Comparison of ENCODE assay signal across 14 mouse cellular contexts in genomic region chr16:85977102-85977501, GRCm38 (mm10).
DNase-seq lines count a peak whose midpoint lies in the region; ATAC-seq and TF ChIP-seq lines count a peak whose summit lies in the region.
"Had no signal": no experiment of that assay in that cellular context is flagged by ENCODE, and none has a peak within 500 bp of the region (broad histone marks: within the 10 kb centered on the region; RNA-seq: fewer than 3 reads in every experiment).

No protein-coding gene starts in this region.

- no peak overlapping the region for H3K4me2 ChIP-seq in forebrain, embryonic 13.5 days
- no peak overlapping the region for H3K4me2 ChIP-seq in forebrain, embryonic 11.5 days (ENCODE audit: low read depth, low read length, severe bottlenecking)
- no peak overlapping the region for H3K4me2 ChIP-seq in hindbrain, postnatal 0 days (ENCODE audit: low read depth, low read length)
- no peak overlapping the region for H3K4me2 ChIP-seq in hindbrain, embryonic 12.5 days (replicated peaks)
- H3K4me2 ChIP-seq in forebrain, embryonic 15.5 days (replicated peaks) = no peak overlapping the region

- WGBS in forebrain, embryonic 13.5 days = 41% methylated on average over 2 of the region's 2 CpGs
- 77% methylated on average over 2 of the region's 2 CpGs for WGBS in forebrain, embryonic 11.5 days
- 41% methylated on average over 2 of the region's 2 CpGs for WGBS in hindbrain, postnatal 0 days
- WGBS in hindbrain, embryonic 12.5 days = 78% methylated on average over 2 of the region's 2 CpGs
- WGBS in forebrain, embryonic 15.5 days = 23% methylated on average over 2 of the region's 2 CpGs

- H3K27ac ChIP-seq in forebrain, embryonic 13.5 days = no peak overlapping the region
- no peak overlapping the region for H3K27ac ChIP-seq in forebrain, embryonic 11.5 days (ENCODE audit: low read depth, low read length)
- no peak overlapping the region for H3K27ac ChIP-seq in hindbrain, postnatal 0 days
- no peak overlapping the region for H3K27ac ChIP-seq in hindbrain, embryonic 12.5 days
- H3K27ac ChIP-seq in forebrain, embryonic 15.5 days (replicated peaks) = no peak overlapping the region
- H3K27ac ChIP-seq: embryonic facial prominence, embryonic 10.5 days; liver, embryonic 14.5 days had no signal

- H3K4me3 ChIP-seq in forebrain, embryonic 13.5 days = no peak overlapping the region
- no peak overlapping the region for H3K4me3 ChIP-seq in forebrain, embryonic 11.5 days (ENCODE audit: low read depth, low read length)
- H3K4me3 ChIP-seq in hindbrain, postnatal 0 days (ENCODE audit: low read length) = no peak overlapping the region
- H3K4me3 ChIP-seq in hindbrain, embryonic 12.5 days = no peak overlapping the region
- H3K4me3 ChIP-seq in forebrain, embryonic 15.5 days = no peak overlapping the region
- H3K4me3 ChIP-seq: embryonic facial prominence, embryonic 10.5 days had no signal

- no peak for TF ChIP-seq CTCF in hindbrain, postnatal 0 days (IDR thresholded peaks at IDR 0.05; ENCODE audit: low read depth)

- H3K27me3 ChIP-seq in forebrain, embryonic 13.5 days = no peaks in the 10 kb centered on the region
- H3K27me3 ChIP-seq in forebrain, embryonic 11.5 days (ENCODE audit: control insufficient read depth, insufficient read depth, low read length) = no peaks in the 10 kb centered on the region
- no peaks in the 10 kb centered on the region for H3K27me3 ChIP-seq in hindbrain, postnatal 0 days (ENCODE audit: insufficient read depth, low read length)
- H3K27me3 ChIP-seq in hindbrain, embryonic 12.5 days = no peaks in the 10 kb centered on the region
- no peaks in the 10 kb centered on the region for H3K27me3 ChIP-seq in forebrain, embryonic 15.5 days

- H3K9me3 ChIP-seq in forebrain, embryonic 13.5 days (replicated peaks) = no peaks in the 10 kb centered on the region
- H3K9me3 ChIP-seq in forebrain, embryonic 11.5 days (ENCODE audit: control insufficient read depth, low read length) = no peaks in the 10 kb centered on the region
- no peaks in the 10 kb centered on the region for H3K9me3 ChIP-seq in hindbrain, postnatal 0 days (ENCODE audit: low read length)
- H3K9me3 ChIP-seq in hindbrain, embryonic 12.5 days (replicated peaks) = no peaks in the 10 kb centered on the region
- H3K9me3 ChIP-seq in forebrain, embryonic 15.5 days = no peaks in the 10 kb centered on the region
- H3K9me3 ChIP-seq: embryonic facial prominence, embryonic 10.5 days; G1E had no signal

- no peaks in the 10 kb centered on the region for H3K36me3 ChIP-seq in forebrain, embryonic 13.5 days (ENCODE audit: poor library complexity, severe bottlenecking)
- no peaks in the 10 kb centered on the region for H3K36me3 ChIP-seq in forebrain, embryonic 11.5 days (ENCODE audit: control insufficient read depth, insufficient read depth, low read length)
- H3K36me3 ChIP-seq in hindbrain, postnatal 0 days (ENCODE audit: insufficient read depth, low read length) = no peaks in the 10 kb centered on the region
- H3K36me3 ChIP-seq in hindbrain, embryonic 12.5 days = no peaks in the 10 kb centered on the region
- H3K36me3 ChIP-seq in forebrain, embryonic 15.5 days = no peaks in the 10 kb centered on the region
- H3K36me3 ChIP-seq: embryonic facial prominence, embryonic 10.5 days; G1E had no signal

- H3K4me1 ChIP-seq in forebrain, embryonic 13.5 days = peaks cover 7% of the 10 kb centered on the region
- no peaks in the 10 kb centered on the region for H3K4me1 ChIP-seq in forebrain, embryonic 11.5 days (replicated peaks; ENCODE audit: control insufficient read depth, insufficient read depth, low read length)
- no peaks in the 10 kb centered on the region for H3K4me1 ChIP-seq in hindbrain, postnatal 0 days (ENCODE audit: insufficient read depth, low read length)
- H3K4me1 ChIP-seq in hindbrain, embryonic 12.5 days = no peaks in the 10 kb centered on the region
- peaks cover 5% of the 10 kb centered on the region for H3K4me1 ChIP-seq in forebrain, embryonic 15.5 days
- H3K4me1 ChIP-seq: embryonic facial prominence, embryonic 10.5 days had no signal

- no peak overlapping the region for H3K9ac ChIP-seq in forebrain, embryonic 13.5 days
- no peak overlapping the region for H3K9ac ChIP-seq in forebrain, embryonic 11.5 days (ENCODE audit: low read length)
- no peak overlapping the region for H3K9ac ChIP-seq in hindbrain, postnatal 0 days (replicated peaks; ENCODE audit: low read length)
- no peak overlapping the region for H3K9ac ChIP-seq in hindbrain, embryonic 12.5 days
- H3K9ac ChIP-seq in forebrain, embryonic 15.5 days (replicated peaks) = no peak overlapping the region
- H3K9ac ChIP-seq: liver, embryonic 14.5 days had no signal

- peak; percentile 84 for ATAC-seq in forebrain, embryonic 13.5 days
- no peak for ATAC-seq in forebrain, embryonic 11.5 days (replicated peaks; ENCODE audit: low FRiP score)
- ATAC-seq in hindbrain, postnatal 0 days = peak; percentile 64; the same call in 1 of the 2 replicates
- ATAC-seq in hindbrain, embryonic 12.5 days (ENCODE audit: low FRiP score) = no peak
- peak; percentile 82 for ATAC-seq in forebrain, embryonic 15.5 days (replicated peaks)

- no peak for DNase-seq in forebrain, embryonic 11.5 days (ENCODE audit: low spot score)
- peak; percentile 59 for DNase-seq in hindbrain, postnatal 0 days (ENCODE audit: low spot score)
- DNase-seq in Muller cell, postnatal 12 days (ENCODE audit: inconsistent ontology term) = peak; percentile 82
- no peak for DNase-seq in urinary bladder, adult 18-20 months (ENCODE audit: low spot score in 2 of 2)
- DNase-seq: cerebellum, adult 9-10 months; kidney, adult 11 months; kidney, postnatal 25 days; lung, postnatal 36 days had no signal

Comparison
In these comparisons a context has a peak if more than half of its experiments do, and no peak if none do; other contexts are left out.
1. ATAC-seq: peak in forebrain, embryonic 13.5 days (single experiment), hindbrain, postnatal 0 days (single experiment) and forebrain, embryonic 15.5 days (single experiment); none in forebrain, embryonic 11.5 days (single experiment) and hindbrain, embryonic 12.5 days (single experiment).
2. DNase-seq: peak in hindbrain, postnatal 0 days (single experiment) and Muller cell, postnatal 12 days (single experiment); none in forebrain, embryonic 11.5 days (single experiment) and urinary bladder, adult 18-20 months (0 of 2).